Mouse (Mus musculus): ENCODE results near the gene Arhgap35.

Arhgap35 gene

GRCm38 (mm10) chr7:16465568-16465967 lies 149.2 kb downstream of the Arhgap35 start:
- no peak for DNase-seq (ENCODE audit: low spot score)

DNA sequence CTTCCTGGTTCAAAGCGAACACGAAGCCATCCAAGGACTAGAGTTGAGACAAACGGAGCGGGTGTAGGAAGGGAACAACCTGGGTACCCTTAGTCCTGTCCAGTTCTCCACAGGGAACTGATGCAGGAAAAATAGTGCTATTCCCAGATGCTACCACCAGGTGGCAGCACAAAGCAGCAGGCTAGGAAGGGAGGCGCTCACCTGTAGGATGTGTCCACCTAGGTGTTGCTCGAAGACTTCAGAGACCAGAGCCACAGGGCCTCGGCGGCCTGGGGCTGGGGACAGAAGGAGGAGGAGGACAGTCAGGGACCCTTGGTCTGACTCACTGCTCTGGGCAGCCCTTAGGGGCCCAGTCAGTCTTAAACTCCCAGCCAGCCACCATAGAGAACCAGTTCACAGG lies 149.6 kb downstream of the Arhgap35 start:
- no peak for DNase-seq (ENCODE audit: low spot score)

GRCm38 (mm10) chr7:16463214-16463613 lies 151.6 kb downstream of the Arhgap35 start:
- DNase-seq (ENCODE audit: low spot score) = peak; percentile 31

- no peak for DNase-seq (ENCODE audit: low spot score)
Measured at GRCm38 (mm10) chr7:16461705-16462104, 153.1 kb downstream of the Arhgap35 start.

DNA sequence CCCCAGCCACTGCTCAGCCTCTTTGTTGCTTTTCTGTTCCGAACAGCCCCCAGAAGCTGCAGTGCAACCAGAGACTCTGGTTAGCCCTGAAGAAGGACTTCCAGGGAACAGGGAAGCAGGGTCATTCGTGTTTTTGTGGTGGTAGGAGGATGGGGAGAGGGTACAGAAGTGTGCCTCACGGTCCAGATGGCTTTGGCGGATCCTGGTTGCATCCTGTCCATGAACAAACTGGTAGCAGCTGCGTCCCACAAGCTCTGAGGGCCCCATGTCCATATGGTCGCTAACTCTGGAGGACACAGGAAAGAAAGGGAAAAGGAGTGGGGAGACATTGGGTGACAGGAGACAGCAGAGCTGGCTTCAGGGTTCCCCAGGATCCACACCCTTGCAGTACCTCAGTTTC lies 153.6 kb downstream of the Arhgap35 start:
- DNase-seq (ENCODE audit: low spot score) = no peak

DNA sequence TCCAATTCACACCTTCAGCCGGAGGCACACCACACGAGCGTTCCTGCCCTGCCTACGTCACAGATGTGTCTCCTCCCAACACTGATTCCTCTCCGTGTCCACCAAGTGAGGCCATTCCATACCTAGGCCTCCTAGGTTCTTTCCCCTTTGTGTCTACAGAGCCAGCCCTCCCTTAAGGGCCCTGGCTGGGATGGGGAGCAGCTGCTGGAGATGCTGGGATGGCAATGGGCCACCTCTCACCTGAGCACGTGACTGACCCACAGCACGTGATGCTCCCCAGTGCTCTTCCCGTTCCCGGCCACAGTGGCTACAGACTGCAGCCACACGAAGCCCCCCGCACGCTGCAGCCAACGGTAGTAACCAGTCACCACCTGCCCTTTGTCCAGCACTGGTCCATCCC lies 154.2 kb downstream of the Arhgap35 start:
- no peak for DNase-seq (ENCODE audit: low spot score)

DNA sequence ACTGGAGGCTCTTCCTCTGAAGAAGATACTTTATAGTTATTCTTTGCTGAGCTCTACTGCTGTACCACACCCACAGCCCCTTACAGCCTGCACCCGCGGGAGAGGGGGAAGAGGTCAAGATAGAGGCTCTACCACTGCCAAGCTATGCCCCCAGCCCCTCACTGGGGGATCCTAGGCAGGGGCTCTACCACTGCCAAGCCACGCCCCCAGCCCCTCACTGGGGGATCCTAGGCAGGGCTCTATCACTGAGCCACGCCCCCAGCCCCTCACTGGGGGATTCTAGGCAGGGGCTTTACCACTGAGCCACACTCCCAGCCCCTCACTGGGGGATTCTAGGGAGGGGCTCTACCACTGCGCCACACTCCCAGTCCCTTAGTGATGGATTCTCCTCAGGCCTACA lies 158.5 kb downstream of the Arhgap35 start:
- no peak for DNase-seq (ENCODE audit: low spot score)

- DNase-seq (ENCODE audit: low spot score) = no peak
Measured at GRCm38 (mm10) chr7:16455016-16455415, 159.8 kb downstream of the Arhgap35 start.

GRCm38 (mm10) chr7:16453118-16453711 lies 161.6 kb downstream of the Arhgap35 start:
- DNase-seq (ENCODE audit: low spot score) = no peak

- DNase-seq (ENCODE audit: low spot score) = peak; percentile 88
Measured at GRCm38 (mm10) chr7:16452587-16453073, 162.2 kb downstream of the Arhgap35 start, which contains the start of gene Tmem160. TSS of gene Tmem160 (plus strand) at chr7:16452779.

DNA sequence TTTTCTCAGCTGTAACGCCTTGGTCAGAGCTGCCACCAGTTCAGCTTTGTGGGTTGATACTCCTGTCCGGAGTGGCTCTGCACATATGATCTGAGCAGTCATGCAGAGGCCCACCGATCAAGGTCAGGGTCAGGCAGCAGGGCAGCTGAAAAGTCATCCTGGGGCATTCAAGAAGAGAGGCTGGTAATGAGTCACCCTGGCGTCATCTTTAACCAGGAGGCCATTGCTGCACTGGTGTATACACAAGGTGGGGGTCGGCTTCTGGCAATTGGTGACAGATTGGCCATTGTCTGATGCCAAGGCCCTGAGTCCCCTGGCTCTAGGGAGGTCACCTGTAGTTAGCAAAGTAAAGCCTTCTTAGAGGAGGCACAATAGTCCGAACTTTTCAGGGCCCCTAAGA lies 163.1 kb downstream of the Arhgap35 start:
- DNase-seq (ENCODE audit: low spot score) = no peak

Data from ovary, adult 18-20 months (tissue).